Mouse (Mus musculus) layer of hippocampus, adult 8-10 months (tissue): ENCODE data around the gene Sh3gl2. TPM values are rescaled to one million over a fixed set of nuclear protein-coding genes. Genes with fewer than 3 reads are reported as not detected.

Experiments
- DNase-seq, 2 experiments: peaks; one replicate each; pipeline ENCODE4 v3.0.0; 2022; ENCODE audit warnings: low spot score in 2 of 2
- total RNA-seq, 4 experiments: library from RNA; stranded (reverse); gene quantifications; 2 replicates each; pipeline ENCODE4 v1.2.4; 2022

Sh3gl2 gene
- total RNA-seq, 4 experiments from 2014 or later: 256 to 290 (median 273) TPM

DNA sequence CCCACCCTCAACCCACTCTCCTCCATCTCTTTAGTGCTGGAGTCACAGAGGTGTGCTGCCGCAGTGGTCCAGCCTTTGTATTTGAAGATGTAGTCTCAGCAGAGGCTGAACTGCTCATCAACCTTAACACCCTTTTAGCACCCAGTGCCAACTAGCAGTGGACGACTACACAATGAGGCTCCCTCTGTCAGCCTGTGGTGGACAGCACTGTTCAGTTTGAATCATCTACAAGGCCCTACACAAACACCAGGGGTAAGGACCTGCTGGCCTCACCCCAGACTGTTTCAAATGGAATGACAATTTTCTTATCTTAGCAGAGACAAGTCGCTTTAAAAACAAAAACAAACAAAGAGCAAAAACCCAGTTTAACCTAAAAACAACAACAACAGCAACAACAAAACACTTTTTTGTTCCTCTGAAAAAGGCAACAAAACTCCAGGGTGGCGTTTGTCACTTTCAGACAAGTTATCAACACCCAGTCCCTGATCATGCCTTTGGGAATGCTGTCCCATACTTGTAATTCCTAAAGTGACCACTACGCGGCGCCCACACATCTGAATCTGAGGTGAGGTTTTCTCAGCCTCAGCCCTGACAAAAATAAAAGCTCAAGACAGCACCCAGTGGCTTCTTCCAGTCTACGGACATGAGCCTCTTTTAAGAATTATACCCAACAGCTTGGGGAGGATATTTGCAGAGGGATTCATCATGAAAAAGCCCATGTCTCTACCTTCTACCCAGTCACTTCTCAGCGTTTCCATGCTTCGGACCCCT lies 199.7 kb downstream of the Sh3gl2 start:
- peak in 1 of 2 experiments; percentile 62 for DNase-seq

GRCm38 (mm10) chr4:85405276-85405675 lies 200.3 kb downstream of the Sh3gl2 start:
- DNase-seq: peak; percentile 37 to 44

DNA sequence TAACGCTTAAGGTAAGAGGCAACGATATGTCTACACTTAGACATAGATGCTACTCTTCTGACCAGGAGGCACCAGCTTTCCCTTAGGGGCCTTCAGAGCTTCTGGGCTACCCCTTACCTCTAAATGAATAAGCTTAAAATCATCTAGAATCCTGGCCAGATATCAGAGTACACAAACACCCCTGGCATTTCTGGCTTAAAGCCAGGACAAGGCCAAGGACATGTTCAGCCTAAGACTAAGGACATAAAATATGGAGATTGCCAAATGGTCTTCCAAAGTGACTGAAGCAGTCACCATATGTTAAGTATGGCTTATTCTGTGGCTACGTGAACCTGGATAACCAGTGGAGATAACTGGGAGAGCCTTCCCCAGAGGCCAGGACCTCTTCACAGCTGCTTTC lies 211.5 kb downstream of the Sh3gl2 start:
- DNase-seq: no peak

DNA sequence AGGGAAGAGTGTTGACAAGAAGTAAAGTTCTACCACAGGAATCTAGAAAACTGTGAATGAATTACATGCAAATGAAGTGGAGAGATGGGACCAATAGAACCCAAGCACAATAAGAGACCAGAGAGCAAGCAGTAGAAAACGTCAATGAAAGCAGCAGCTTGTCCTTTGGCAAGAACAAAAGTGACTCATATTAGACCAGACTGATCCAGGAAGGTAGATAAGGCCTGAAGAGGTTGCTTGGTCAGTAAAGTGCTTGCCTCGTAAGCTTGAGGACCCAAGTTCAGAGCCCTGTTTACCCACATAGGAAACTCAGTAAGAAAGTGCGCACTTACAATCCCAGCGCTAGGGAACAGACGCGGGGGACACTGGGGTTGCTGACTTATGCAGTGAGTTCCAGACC lies 215.5 kb downstream of the Sh3gl2 start:
- DNase-seq: no peak

DNA sequence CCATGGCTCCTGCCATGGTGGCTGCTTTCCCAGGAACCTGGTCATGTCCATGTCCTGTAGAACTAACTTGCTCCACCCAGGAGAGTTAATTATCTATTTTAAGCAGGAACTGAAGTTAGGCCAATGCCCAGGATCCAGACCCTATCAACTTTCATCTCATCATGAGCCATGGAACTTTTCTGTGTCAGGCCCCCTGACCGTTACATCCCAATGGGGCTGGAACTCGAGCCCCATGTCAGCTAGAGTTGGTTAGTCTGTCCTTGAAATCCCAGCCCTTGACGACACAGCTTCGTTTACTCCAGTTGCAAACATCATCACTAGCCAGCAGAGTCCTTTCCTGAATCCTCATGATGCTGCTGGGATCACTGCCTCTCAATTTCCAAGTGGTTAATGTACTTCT lies 221.3 kb downstream of the Sh3gl2 start:
- DNase-seq: no peak

DNA sequence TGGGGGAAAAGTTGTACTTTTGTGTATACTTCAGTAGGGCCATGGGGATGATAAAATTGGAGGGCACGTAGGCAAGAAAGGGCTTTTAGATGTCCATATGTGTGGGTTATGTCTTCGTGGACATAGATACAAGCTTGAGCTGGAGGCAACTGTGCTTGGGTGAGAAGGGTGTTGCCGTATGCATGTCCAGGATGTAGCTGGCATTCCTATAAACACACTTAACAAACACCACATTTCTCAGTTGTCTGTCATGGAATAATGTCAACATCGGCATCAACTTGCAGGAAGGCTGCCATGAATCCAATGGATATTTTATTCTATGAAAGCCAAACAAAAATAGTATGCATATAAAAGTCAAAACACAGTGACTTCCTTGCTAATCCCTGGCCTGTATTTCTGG lies 227.9 kb downstream of the Sh3gl2 start:
- no peak for DNase-seq

- no peak for DNase-seq
Measured at GRCm38 (mm10) chr4:85434734-85435133, 229.8 kb downstream of the Sh3gl2 start.

DNA sequence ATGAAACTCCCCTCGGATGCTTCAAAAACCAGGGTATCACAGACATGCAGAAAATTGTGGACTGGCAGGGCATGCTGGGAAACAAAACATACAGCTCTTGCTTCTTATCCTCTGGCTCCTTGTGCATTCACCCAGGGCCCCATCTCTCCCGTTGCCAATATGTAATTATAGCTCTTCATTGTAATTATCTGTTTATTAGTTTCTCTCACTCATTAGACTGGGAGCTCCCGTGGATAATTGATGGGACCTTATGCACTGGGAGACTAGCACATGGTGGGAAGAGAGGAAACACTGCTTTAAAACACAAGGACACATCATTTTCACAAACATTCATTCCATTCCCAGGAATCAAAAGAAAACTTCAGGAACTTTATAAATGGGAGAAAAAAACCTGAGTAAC lies 233.9 kb downstream of the Sh3gl2 start:
- no peak for DNase-seq

- DNase-seq: no peak
Measured at GRCm38 (mm10) chr4:85483586-85483985, 278.7 kb downstream of the Sh3gl2 start.

GRCm38 (mm10) chr4:85486316-85486946 lies 281.5 kb downstream of the Sh3gl2 start:
- peak; percentile 45 to 63 for DNase-seq

GRCm38 (mm10) chr4:85505718-85506117 lies 300.8 kb downstream of the Sh3gl2 start:
- DNase-seq: no peak

DNA sequence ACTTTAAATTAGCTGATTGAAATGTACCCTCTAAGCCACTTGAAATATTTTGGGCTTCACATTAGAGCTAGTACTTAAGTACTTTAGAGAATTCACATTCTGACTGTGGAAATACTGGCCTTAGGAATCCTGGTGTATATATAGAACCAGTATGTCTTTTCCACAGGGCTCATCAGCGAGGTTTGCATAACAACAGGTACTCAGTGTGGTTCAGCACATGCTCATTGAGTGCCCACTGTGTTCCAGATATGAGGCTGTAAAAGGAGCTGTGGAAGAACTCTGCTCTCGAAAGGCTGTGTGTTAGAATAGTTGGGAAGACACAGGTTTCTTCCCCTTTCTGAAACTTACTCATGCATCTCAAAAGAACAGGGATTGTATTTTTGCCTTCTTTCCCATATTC lies 302.1 kb downstream of the Sh3gl2 start:
- DNase-seq: no peak

- DNase-seq: no peak
Measured at GRCm38 (mm10) chr4:85507491-85507890, 302.6 kb downstream of the Sh3gl2 start.

GRCm38 (mm10) chr4:85513288-85513687 lies 308.4 kb downstream of the Sh3gl2 start:
- DNase-seq: no peak

DNA sequence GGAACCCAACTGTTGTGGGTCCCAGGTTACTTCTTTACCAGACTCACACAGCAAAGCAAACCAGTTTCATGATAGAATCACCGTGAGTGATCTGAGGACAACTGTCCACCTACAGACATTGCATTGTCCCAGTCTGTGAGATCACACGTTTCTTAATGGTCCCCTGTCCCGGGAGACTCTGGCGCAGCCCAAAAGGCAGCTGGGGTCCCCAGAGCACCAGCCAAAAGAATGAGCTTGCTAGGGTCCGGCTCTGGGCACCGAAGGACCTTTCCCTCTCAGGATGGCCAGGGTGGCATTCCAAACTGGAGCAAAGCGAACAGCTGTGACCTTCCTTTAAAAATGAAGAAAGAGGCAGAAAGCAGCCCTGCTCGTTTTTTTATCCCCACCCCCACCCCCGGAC lies 308.9 kb downstream of the Sh3gl2 start, which contains the start of gene Adamtsl1:
Gene Adamtsl1 (plus strand): TSS at position 381 of the 400 bp plus-strand sequence.
- DNase-seq: no peak

DNA sequence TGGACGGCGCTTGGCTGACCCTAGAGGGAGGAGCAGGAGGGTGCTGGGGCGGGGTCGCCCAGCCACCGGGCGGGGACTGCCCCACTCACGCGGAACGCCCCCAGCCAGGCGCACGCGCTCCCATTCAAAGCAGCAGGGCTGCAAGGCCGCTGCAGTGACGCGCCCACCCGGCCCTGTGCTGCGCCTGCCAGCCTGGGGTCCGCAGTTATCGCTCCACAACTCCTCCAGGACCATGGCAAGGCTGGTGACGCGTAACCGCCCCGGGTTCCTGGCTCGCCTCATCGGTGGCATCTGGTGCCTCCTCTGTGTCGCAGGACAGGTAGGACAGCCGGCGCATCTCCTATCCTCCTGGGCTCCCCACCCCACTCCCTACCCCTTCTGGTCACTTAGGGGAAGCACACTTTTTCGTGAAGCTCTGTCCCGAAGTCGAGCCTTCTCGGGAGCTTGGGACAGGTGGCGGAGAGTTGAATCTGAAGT lies 309.3 kb downstream of the Sh3gl2 start:
- DNase-seq: peak in 1 of 2 experiments; percentile 4

- no peak for DNase-seq
Measured at GRCm38 (mm10) chr4:85526966-85527566, 322.1 kb downstream of the Sh3gl2 start.

GRCm38 (mm10) chr4:85529852-85530251 lies 324.9 kb downstream of the Sh3gl2 start:
- DNase-seq: no peak

DNA sequence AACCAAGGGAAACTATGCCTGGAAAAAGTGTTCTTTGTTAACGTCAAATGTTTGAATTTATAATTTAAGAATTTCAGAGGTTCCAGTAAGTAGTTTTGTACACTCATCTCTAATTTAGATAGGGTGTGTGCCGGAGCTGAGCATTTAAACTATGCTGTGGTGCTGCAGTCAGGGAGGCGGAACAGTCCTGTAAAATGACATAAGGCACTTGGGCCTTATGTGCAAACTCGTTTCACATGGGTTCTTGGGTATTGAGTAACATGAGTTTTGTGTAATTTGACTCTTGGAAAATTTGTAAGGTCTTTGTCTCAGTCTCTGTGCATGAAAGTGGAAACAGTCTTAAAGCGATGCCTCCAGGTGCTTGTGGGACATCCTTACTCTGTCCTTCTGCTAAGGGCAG lies 334.8 kb downstream of the Sh3gl2 start:
- no peak for DNase-seq

DNA sequence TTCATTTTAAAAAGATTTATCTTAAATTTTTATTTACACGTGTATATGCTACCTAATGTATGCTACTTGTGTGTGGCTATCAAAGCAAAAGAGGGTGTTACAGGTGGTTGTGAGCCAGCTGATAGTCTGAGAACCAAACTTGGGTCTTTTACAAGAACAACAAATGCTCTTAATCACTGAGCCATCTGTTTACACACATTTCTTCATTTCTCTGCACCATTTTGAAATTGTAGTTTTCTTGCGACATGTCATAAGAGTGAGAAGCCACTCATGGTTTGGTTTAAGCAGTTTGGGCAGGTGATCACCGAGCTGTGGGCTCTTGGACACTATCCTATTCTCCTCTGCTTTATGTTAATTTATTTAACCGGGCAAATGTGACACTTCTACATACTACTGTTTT lies 338.3 kb downstream of the Sh3gl2 start:
- DNase-seq: no peak

DNA sequence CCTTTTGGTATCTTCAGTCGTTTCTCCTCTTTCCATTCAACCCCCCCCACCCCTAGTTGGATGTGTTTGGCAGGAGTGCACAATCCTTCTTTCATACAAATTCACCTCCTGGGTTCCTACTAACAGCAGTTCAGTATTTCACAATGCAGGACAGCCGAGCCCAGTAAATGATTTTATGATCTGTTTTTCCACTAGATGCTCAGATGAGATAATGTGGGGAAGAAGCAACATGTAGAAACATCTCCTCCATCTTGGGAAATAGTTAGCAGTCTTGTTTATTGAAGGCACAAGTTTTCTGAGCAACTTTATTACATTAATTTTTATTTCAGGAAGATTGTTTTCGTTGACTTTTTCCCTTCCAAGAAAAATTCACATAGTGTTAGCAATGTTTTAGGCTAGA lies 349.8 kb downstream of the Sh3gl2 start:
- DNase-seq: no peak

GRCm38 (mm10) chr4:85559753-85560152 lies 354.8 kb downstream of the Sh3gl2 start:
- DNase-seq: no peak
